Mouse (Mus musculus) gonadal fat pad, adult 2 months (tissue): ENCODE results near the gene Chd3. TPM values are rescaled to one million over a fixed set of nuclear protein-coding genes. Genes with fewer than 3 reads are reported as not detected.

Source experiments
- DNase-seq: peaks from one replicate; pipeline ENCODE4 v3.0.0-alpha.2; 2012; ENCODE audit warnings: low read depth
- polyA plus RNA-seq: library from polyadenylated mRNA; depleted of rRNA; stranded (reverse); fragments of >200 nt; gene quantifications from 2 replicates; pipeline ENCODE4 v1.2.3, GENCODE M21; 2012

Gene Chd3
- polyA plus RNA-seq, 1 experiment: 66.3 TPM

- peak; percentile 75 for DNase-seq
Observed at GRCm38 (mm10) chr11:69366157-69366854, 2.9 kb downstream of the Chd3 start.

- peak; percentile 71 for DNase-seq
Observed at GRCm38 (mm10) chr11:69365722-69366121, 3.5 kb downstream of the Chd3 start.

- peak; percentile 87 for DNase-seq
Observed at GRCm38 (mm10) chr11:69364910-69365309, 4.3 kb downstream of the Chd3 start.

- no peak for DNase-seq
Observed at GRCm38 (mm10) chr11:69364376-69364775, 4.8 kb downstream of the Chd3 start.

GRCm38 (mm10) chr11:69362479-69362878, 6.7 kb downstream of the Chd3 start:
- DNase-seq: no peak

- DNase-seq: no peak
Observed at GRCm38 (mm10) chr11:69362021-69362420, 7.2 kb downstream of the Chd3 start.

GRCm38 (mm10) chr11:69357690-69358089, 11.5 kb downstream of the Chd3 start:
- no peak for DNase-seq

- no peak for DNase-seq
Observed at GRCm38 (mm10) chr11:69356544-69356943, 12.7 kb downstream of the Chd3 start.

- DNase-seq: no peak
Observed at GRCm38 (mm10) chr11:69346441-69346840, 22.8 kb downstream of the Chd3 start.

- DNase-seq: no peak
Observed at GRCm38 (mm10) chr11:69340161-69341131, 28.8 kb downstream of the Chd3 start, which contains the start of gene Rnf227. Gene Rnf227 (plus strand): TSS chr11:69340461.

- no peak for DNase-seq
Observed at GRCm38 (mm10) chr11:69334796-69335195, 34.4 kb downstream of the Chd3 start.

- DNase-seq: no peak
Observed at GRCm38 (mm10) chr11:69333922-69334321, 35.3 kb downstream of the Chd3 start.

- no peak for DNase-seq
Observed at GRCm38 (mm10) chr11:69332713-69333253, 36.4 kb downstream of the Chd3 start.

GRCm38 (mm10) chr11:69331929-69332405, 37.2 kb downstream of the Chd3 start:
- no peak for DNase-seq

- DNase-seq: no peak
Observed at GRCm38 (mm10) chr11:69331152-69331551, 38.1 kb downstream of the Chd3 start.

- no peak for DNase-seq
Observed at GRCm38 (mm10) chr11:69328517-69328916, 40.7 kb downstream of the Chd3 start.

- DNase-seq: no peak
Observed at GRCm38 (mm10) chr11:69327648-69328047, 41.6 kb downstream of the Chd3 start.

- no peak for DNase-seq
Observed at GRCm38 (mm10) chr11:69327157-69327442, 42.1 kb downstream of the Chd3 start.

GRCm38 (mm10) chr11:69326408-69327156, 42.6 kb downstream of the Chd3 start:
- no peak for DNase-seq

GRCm38 (mm10) chr11:69325628-69326407, 43.4 kb downstream of the Chd3 start, which contains the start of gene Kcnab3:
Gene Kcnab3 (plus strand): TSS chr11:69326258.
- DNase-seq: no peak

- no peak for DNase-seq
Observed at GRCm38 (mm10) chr11:69324749-69325148, 44.5 kb downstream of the Chd3 start.
